Mouse (Mus musculus) myocyte (in vitro differentiated cells): ENCODE measurements around the gene Gm20388. TPM values are rescaled to one million over a fixed set of nuclear protein-coding genes. Genes with fewer than 3 reads are reported as not detected.

Source experiments
- H3K27me3 ChIP-seq: one replicate; pipeline ENCODE4 v1.6.1; 2011; ENCODE audit not compliant: control insufficient read depth, insufficient read depth, insufficient read length
- H3K36me3 ChIP-seq: one replicate; pipeline ENCODE4 v1.6.1; 2011; ENCODE audit not compliant: control insufficient read depth, insufficient read depth
- H3K4me2 ChIP-seq: one replicate; pipeline ENCODE4 v1.6.1; 2011; ENCODE audit warnings: low read depth, control low read depth
- H3K4me3 ChIP-seq: one replicate; pipeline ENCODE4 v1.5.1; 2011; ENCODE audit warnings: mild to moderate bottlenecking, control low read depth, moderate library complexity
- H3K79me2 ChIP-seq: one replicate; pipeline ENCODE4 v1.6.1; 2011; ENCODE audit not compliant: control insufficient read depth, insufficient read depth
- H3ac ChIP-seq: one replicate; pipeline ENCODE4 v1.6.1; 2011; ENCODE audit not compliant: control insufficient read depth, insufficient read length
- CEBPB ChIP-seq: IDR thresholded peaks from 2 replicates; pipeline ENCODE4 v1.6.1; 2011; ENCODE audit warnings: mild to moderate bottlenecking, moderate library complexity; ENCODE audit not compliant: poor library complexity, insufficient read depth, severe bottlenecking
- E2F4 ChIP-seq: IDR thresholded peaks from one replicate; pipeline ENCODE4 v1.6.1; 2011; ENCODE audit warnings: mild to moderate bottlenecking, control low read depth, moderate library complexity; ENCODE audit not compliant: insufficient read depth
- MAX ChIP-seq: IDR thresholded peaks from one replicate; pipeline ENCODE4 v1.6.1; 2011; ENCODE audit warnings: low read depth, mild to moderate bottlenecking, control low read depth
- MYOD1 ChIP-seq, 3 experiments: IDR thresholded peaks; one replicate each; pipeline ENCODE4 v1.6.1; 2011; ENCODE audit warnings: control low read depth in 2 of 3, low read depth in 2 of 3, mild to moderate bottlenecking in 2 of 3, moderate library complexity in 1 of 3; ENCODE audit not compliant: insufficient read length in 2 of 3, control insufficient read depth in 1 of 3
- MYOG ChIP-seq, 3 experiments: IDR thresholded peaks; one replicate each; pipeline ENCODE4 v1.6.1; 2011; ENCODE audit warnings: control low read depth in 2 of 3, low read depth in 2 of 3, mild to moderate bottlenecking in 2 of 3; ENCODE audit not compliant: insufficient read length in 2 of 3, control insufficient read depth in 1 of 3, insufficient read depth in 1 of 3
- POLR2A ChIP-seq: IDR thresholded peaks from one replicate; pipeline ENCODE4 v1.6.1; 2011; ENCODE audit warnings: low read depth, mild to moderate bottlenecking, control low read depth, moderate library complexity; ENCODE audit not compliant: insufficient read length
- POLR2AphosphoS2 ChIP-seq: IDR thresholded peaks from one replicate; pipeline ENCODE4 v1.6.1; 2011; ENCODE audit warnings: low read depth, control low read depth; ENCODE audit not compliant: insufficient read length
- REST ChIP-seq: IDR thresholded peaks from one replicate; pipeline ENCODE4 v1.6.1; 2011; ENCODE audit warnings: mild to moderate bottlenecking, control low read depth, moderate library complexity; ENCODE audit not compliant: insufficient read depth, insufficient read length
- SRF ChIP-seq: IDR thresholded peaks from one replicate; pipeline ENCODE4 v1.6.1; 2011; ENCODE audit warnings: low read depth; ENCODE audit not compliant: control insufficient read depth, insufficient read length
- TCF12 ChIP-seq: IDR thresholded peaks from one replicate; pipeline ENCODE4 v1.6.1; 2011; ENCODE audit warnings: mild to moderate bottlenecking, control low read depth; ENCODE audit not compliant: poor library complexity, insufficient read depth, severe bottlenecking
- TCF3 ChIP-seq: IDR thresholded peaks from one replicate; pipeline ENCODE4 v1.6.1; 2011; ENCODE audit warnings: low read depth, control low read depth; ENCODE audit not compliant: insufficient read length
- USF1 ChIP-seq: IDR thresholded peaks from one replicate; pipeline ENCODE4 v1.6.1; 2011; ENCODE audit warnings: low read depth, mild to moderate bottlenecking, control low read depth, moderate library complexity
- polyA plus RNA-seq: library from polyadenylated mRNA; unstranded; fragments of >200 nt; fragmentation: generic; extraction: Trizol; gene quantifications from one replicate; pipeline ENCODE4 v1.2.1, GENCODE M21; 2012; ENCODE audit warnings: missing spikeins

The Gm20388 gene
- polyA plus RNA-seq, 1 experiment, result 15.3 TPM

- Histone ChIP-seq H3K36me3 (no peaks in the 10 kb centered on the region), H3K4me3 (no peak overlapping the region), H3K79me2 (no peaks in the 10 kb centered on the region), H3K4me2 (no peak overlapping the region), H3ac (no peak overlapping the region), H3K27me3 (peaks cover 81% of the 10 kb centered on the region)
- TF ChIP-seq SRF, result no peak
- TF ChIP-seq MAX, result no peak
- TF ChIP-seq TCF3, result no peak
- no peak for TF ChIP-seq CEBPB
- no peak for TF ChIP-seq REST
- no peak for TF ChIP-seq USF1
- TF ChIP-seq POLR2A, result no peak
- no peak for TF ChIP-seq E2F4
Observed at GRCm38 (mm10) chr8:120746007-120746701, 835.5 kb downstream of the Gm20388 start.

GRCm38 (mm10) chr8:120747286-120747685 lies 836.6 kb downstream of the Gm20388 start:
- H3K4me3 ChIP-seq, result no peak overlapping the region
- H3K36me3 ChIP-seq, result no peaks in the 10 kb centered on the region
- peaks cover 77% of the 10 kb centered on the region for H3K27me3 ChIP-seq
- no peaks in the 10 kb centered on the region for H3K79me2 ChIP-seq
- TF ChIP-seq MYOD1 (IDR thresholded peaks at IDR 0.05; ENCODE audit: control insufficient read depth in 1 of 3, insufficient read length in 2 of 3, low read depth in 2 of 3) (no peak), E2F4 (no peak), REST (no peak), CEBPB (no peak), POLR2A (no peak), TCF3 (no peak), MAX (no peak), TCF12 (no peak), MYOG (IDR thresholded peaks at IDR 0.05; ENCODE audit: control insufficient read depth in 1 of 3, insufficient read depth in 1 of 3, insufficient read length in 2 of 3, low read depth in 2 of 3) (no peak), SRF (no peak), USF1 (no peak), POLR2AphosphoS2 (no peak)
- H3K4me2 ChIP-seq, result no peak overlapping the region
- no peak overlapping the region for H3ac ChIP-seq

- no peak for TF ChIP-seq TCF3
- no peak for TF ChIP-seq POLR2AphosphoS2
- no peak for TF ChIP-seq E2F4
- no peak for TF ChIP-seq CEBPB
- TF ChIP-seq SRF, result no peak
- no peak for TF ChIP-seq TCF12
- no peak for TF ChIP-seq MYOG (IDR thresholded peaks at IDR 0.05; ENCODE audit: control insufficient read depth in 1 of 3, insufficient read depth in 1 of 3, insufficient read length in 2 of 3, low read depth in 2 of 3)
- no peak for TF ChIP-seq REST
- TF ChIP-seq MYOD1 (IDR thresholded peaks at IDR 0.05; ENCODE audit: control insufficient read depth in 1 of 3, insufficient read length in 2 of 3, low read depth in 2 of 3), result no peak
- Histone ChIP-seq H3K36me3 (no peaks in the 10 kb centered on the region), H3K4me3 (no peak overlapping the region), H3K4me2 (no peak overlapping the region), H3K79me2 (no peaks in the 10 kb centered on the region), H3K27me3 (peaks cover 81% of the 10 kb centered on the region), H3ac (no peak overlapping the region)
Observed at GRCm38 (mm10) chr8:120750616-120751015, 840.0 kb downstream of the Gm20388 start.

GRCm38 (mm10) chr8:120751226-120752081 lies 840.8 kb downstream of the Gm20388 start:
- no peak overlapping the region for H3K4me3 ChIP-seq
- peaks cover 81% of the 10 kb centered on the region for H3K27me3 ChIP-seq
- TF ChIP-seq POLR2A (no peak), E2F4 (no peak), MYOD1 (IDR thresholded peaks at IDR 0.05; ENCODE audit: control insufficient read depth in 1 of 3, insufficient read length in 2 of 3, low read depth in 2 of 3) (no peak), SRF (no peak), REST (no peak), CEBPB (no peak)

GRCm38 (mm10) chr8:120752082-120752452 lies 841.4 kb downstream of the Gm20388 start:
- no peaks in the 10 kb centered on the region for H3K36me3 ChIP-seq
- TF ChIP-seq POLR2A (no peak), TCF3 (no peak), E2F4 (no peak), MYOD1 (IDR thresholded peaks at IDR 0.05; ENCODE audit: control insufficient read depth in 1 of 3, insufficient read length in 2 of 3, low read depth in 2 of 3) (no peak), MYOG (IDR thresholded peaks at IDR 0.05; ENCODE audit: control insufficient read depth in 1 of 3, insufficient read depth in 1 of 3, insufficient read length in 2 of 3, low read depth in 2 of 3) (no peak), USF1 (no peak), CEBPB (no peak), POLR2AphosphoS2 (no peak), REST (no peak), MAX (no peak), TCF12 (no peak), SRF (no peak)
- H3ac ChIP-seq, result no peak overlapping the region
- peaks cover 78% of the 10 kb centered on the region for H3K27me3 ChIP-seq
- H3K4me3 ChIP-seq, result no peak overlapping the region
- no peaks in the 10 kb centered on the region for H3K79me2 ChIP-seq
- H3K4me2 ChIP-seq, result no peak overlapping the region

More at GRCm38 (mm10) chr8:120751226-120752081, 840.8 kb downstream of the Gm20388 start:
- no peak overlapping the region for H3K4me2 ChIP-seq
- H3K36me3 ChIP-seq, result no peaks in the 10 kb centered on the region
- H3K79me2 ChIP-seq, result no peaks in the 10 kb centered on the region
- H3ac ChIP-seq, result no peak overlapping the region
